Mouse (Mus musculus) stomach, postnatal 0 days (tissue): ENCODE data around the gene Dock8. TPM values are rescaled to one million over a fixed set of nuclear protein-coding genes. Genes with fewer than 3 reads are reported as not detected.

ENCODE experiments used
- ATAC-seq: fragments of 200-750 bp; cut with Nextera tagmentation; 2 replicates; pipeline ENCODE4 v1.8.0; 2017; ENCODE audit not compliant: low FRiP score, low TSS enrichment
- DNase-seq: peaks from one replicate; pipeline ENCODE4 v3.0.0-alpha.2; 2016; ENCODE audit warnings: low spot score
- H3K27ac ChIP-seq: fragments of 300-500 bp; sonication (generic); replicated peaks from 2 replicates; pipeline ENCODE4 v1.5.1; 2014; ENCODE audit warnings: mild to moderate bottlenecking, control low read depth
- H3K27me3 ChIP-seq: fragments of 300-500 bp; sonication (generic); 2 replicates; pipeline ENCODE4 v1.6.1; 2014; ENCODE audit warnings: low read length; ENCODE audit not compliant: control insufficient read depth, insufficient read depth
- H3K36me3 ChIP-seq: fragments of 300-500 bp; sonication (generic); 2 replicates; pipeline ENCODE4 v1.6.1; 2014; ENCODE audit warnings: low read length, mixed read lengths; ENCODE audit not compliant: control insufficient read depth, insufficient read depth
- H3K4me1 ChIP-seq: fragments of 300-500 bp; sonication (generic); replicated peaks from 2 replicates; pipeline ENCODE4 v1.6.1; 2014; ENCODE audit warnings: antibody characterized with exemption; ENCODE audit not compliant: control insufficient read depth, insufficient read depth
- H3K4me2 ChIP-seq: fragments of 300-500 bp; sonication (generic); replicated peaks from 2 replicates; pipeline ENCODE4 v1.6.1; 2014; ENCODE audit warnings: low read depth, mild to moderate bottlenecking, control low read depth, moderate library complexity
- H3K4me3 ChIP-seq: fragments of 300-500 bp; sonication (generic); 2 replicates; pipeline ENCODE4 v1.5.1; 2014; ENCODE audit warnings: low read depth, low read length, control low read depth
- H3K9ac ChIP-seq: fragments of 300-500 bp; sonication (generic); 2 replicates; pipeline ENCODE4 v1.6.1; 2014; ENCODE audit warnings: mild to moderate bottlenecking, low read length, control low read depth, mixed read lengths
- H3K9me3 ChIP-seq: fragments of 300-500 bp; sonication (generic); 2 replicates; pipeline ENCODE4 v1.6.1; 2016; ENCODE audit warnings: low read length; ENCODE audit not compliant: control insufficient read depth
- CTCF ChIP-seq: IDR thresholded peaks from 2 replicates; pipeline ENCODE4 v1.5.1; 2016; ENCODE audit warnings: antibody characterized with exemption, low read depth, mild to moderate bottlenecking, moderate library complexity
- EP300 ChIP-seq: optimal IDR thresholded peaks from 2 replicates; pipeline ENCODE3; 2016; ENCODE audit warnings: antibody characterized with exemption
- WGBS: fragments of 180-500 bp; shearing (Covaris S2); extraction: QIAGEN DNeasy Blood & Tissue Kit; methylation state at CpG from one replicate; pipeline ENCODE4 v1.1.7; 2014; 5-methylcytosine and 5-hydroxymethylcytosine counted together
- polyA plus RNA-seq: library from polyadenylated mRNA; unstranded; fragments of >200 nt; fragmentation: Nextera tagmentation; extraction: Ambion mirVana; gene quantifications from 2 replicates; pipeline ENCODE4 v1.2.1, GENCODE M21; 2015

Dock8 gene
- polyA plus RNA-seq, 1 experiment from 2014 or later: 3.4 TPM

DNA sequence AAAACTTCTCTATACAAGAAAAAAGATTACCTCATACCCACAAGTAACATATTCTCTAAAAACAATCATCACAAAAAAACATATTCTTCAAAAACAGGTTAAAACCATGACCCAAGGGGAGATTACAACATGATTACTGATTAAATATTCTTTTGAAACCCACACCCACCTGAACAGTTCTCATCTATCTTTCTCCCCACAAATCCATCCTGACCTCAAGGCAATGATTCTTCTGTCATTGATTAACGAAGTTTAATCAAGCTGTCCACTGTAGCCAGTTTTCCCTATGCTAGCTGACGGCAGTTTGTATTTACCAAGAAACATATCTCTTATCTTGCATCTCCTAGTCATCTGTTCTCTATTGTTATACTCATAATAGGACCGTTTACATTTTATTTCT lies 98.6 kb downstream of the Dock8 start:
- H3K9ac ChIP-seq: no peak overlapping the region
- WGBS: 44% methylated on average over 3 of the region's 3 CpGs
- no peak overlapping the region for H3K27ac ChIP-seq
- no peak for DNase-seq
- H3K4me3 ChIP-seq: no peak overlapping the region
- no peaks in the 10 kb centered on the region for H3K9me3 ChIP-seq
- H3K36me3 ChIP-seq: no peaks in the 10 kb centered on the region
- no peak overlapping the region for H3K4me2 ChIP-seq
- no peak for TF ChIP-seq EP300
- TF ChIP-seq CTCF: no peak
- ATAC-seq: no peak
- H3K4me1 ChIP-seq: no peaks in the 10 kb centered on the region
- no peaks in the 10 kb centered on the region for H3K27me3 ChIP-seq

GRCm38 (mm10) chr19:25098941-25099340 lies 99.6 kb downstream of the Dock8 start:
- DNase-seq (no peak), ATAC-seq (no peak)
- Histone ChIP-seq H3K27ac (no peak overlapping the region), H3K27me3 (no peaks in the 10 kb centered on the region), H3K4me3 (no peak overlapping the region), H3K9ac (no peak overlapping the region), H3K4me2 (no peak overlapping the region), H3K4me1 (no peaks in the 10 kb centered on the region), H3K9me3 (no peaks in the 10 kb centered on the region), H3K36me3 (no peaks in the 10 kb centered on the region)
- WGBS: 84% methylated on average over 4 of the region's 4 CpGs
- TF ChIP-seq EP300 (no peak), CTCF (no peak)

DNA sequence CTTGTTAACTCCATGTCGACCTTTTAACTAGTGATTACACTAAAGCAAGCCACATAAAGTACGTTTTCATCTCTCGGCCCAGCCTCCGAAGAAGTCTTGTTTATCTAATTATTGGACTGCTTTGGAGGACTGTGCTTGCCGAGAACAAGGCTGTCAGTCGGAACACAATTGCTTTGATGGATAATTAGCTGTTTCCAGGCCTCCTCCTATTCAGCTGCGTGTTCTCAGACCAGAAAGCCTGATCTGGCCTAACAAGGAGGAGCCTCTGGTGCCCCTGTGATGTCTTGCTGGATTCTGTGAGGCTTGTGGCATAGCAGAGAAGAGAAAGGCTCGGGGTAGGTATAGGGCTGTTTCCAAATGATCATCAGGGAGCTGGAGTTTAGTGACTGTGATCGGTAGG lies 106.3 kb downstream of the Dock8 start:
- Histone ChIP-seq H3K9ac (no peak overlapping the region), H3K9me3 (no peaks in the 10 kb centered on the region), H3K36me3 (no peaks in the 10 kb centered on the region), H3K4me1 (no peaks in the 10 kb centered on the region), H3K4me3 (no peak overlapping the region), H3K27ac (no peak overlapping the region), H3K27me3 (no peaks in the 10 kb centered on the region), H3K4me2 (no peak overlapping the region)
- no peak for ATAC-seq
- 56% methylated on average over 9 of the region's 9 CpGs for WGBS
- TF ChIP-seq EP300 (no peak), CTCF (no peak)
- DNase-seq: no peak

DNA sequence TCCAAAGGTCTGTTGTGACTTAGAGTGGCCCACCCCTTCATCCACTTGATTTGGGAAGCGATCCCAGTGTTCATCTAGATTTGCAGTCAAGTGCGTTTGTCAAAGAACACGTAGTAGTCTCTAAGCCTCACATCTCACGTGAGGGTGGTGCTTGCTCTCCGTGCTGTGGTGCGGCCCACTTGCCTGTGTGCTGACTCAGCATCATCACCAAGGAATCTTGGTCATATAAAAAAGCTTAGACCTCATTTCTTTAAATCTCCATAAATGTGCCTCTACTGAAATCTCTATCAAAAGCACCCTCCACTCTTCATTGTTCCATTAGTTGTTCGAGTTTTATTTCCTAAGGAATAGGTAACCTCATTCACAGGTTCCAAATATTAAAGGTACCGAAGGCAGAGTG lies 107.0 kb downstream of the Dock8 start:
- no peak for ATAC-seq
- DNase-seq: no peak
- H3K4me1 ChIP-seq: no peaks in the 10 kb centered on the region
- no peaks in the 10 kb centered on the region for H3K27me3 ChIP-seq
- no peak overlapping the region for H3K9ac ChIP-seq
- no peak for TF ChIP-seq CTCF
- no peak for TF ChIP-seq EP300
- 88% methylated on average over 8 of the region's 8 CpGs for WGBS
- no peak overlapping the region for H3K4me3 ChIP-seq
- no peaks in the 10 kb centered on the region for H3K9me3 ChIP-seq
- no peak overlapping the region for H3K27ac ChIP-seq
- H3K4me2 ChIP-seq: no peak overlapping the region
- no peaks in the 10 kb centered on the region for H3K36me3 ChIP-seq

GRCm38 (mm10) chr19:25107417-25107816 lies 108.1 kb downstream of the Dock8 start:
- 15% methylated on average over 4 of the region's 4 CpGs for WGBS
- Histone ChIP-seq H3K4me3 (no peak overlapping the region), H3K27me3 (no peaks in the 10 kb centered on the region), H3K9ac (no peak overlapping the region), H3K4me2 (no peak overlapping the region), H3K9me3 (no peaks in the 10 kb centered on the region), H3K27ac (no peak overlapping the region), H3K4me1 (no peaks in the 10 kb centered on the region), H3K36me3 (no peaks in the 10 kb centered on the region)
- ATAC-seq: no peak
- DNase-seq: peak; percentile 31
- no peak for TF ChIP-seq EP300
- TF ChIP-seq CTCF: peak; percentile 79

GRCm38 (mm10) chr19:25111591-25112233 lies 112.4 kb downstream of the Dock8 start:
- DNase-seq: peak; percentile 26
- no peak for ATAC-seq

More at GRCm38 (mm10) chr19:25111591-25112233, 112.4 kb downstream of the Dock8 start:
- H3K4me2 ChIP-seq: no peak overlapping the region
- no peaks in the 10 kb centered on the region for H3K27me3 ChIP-seq
- H3K4me3 ChIP-seq: no peak overlapping the region
- H3K9me3 ChIP-seq: no peaks in the 10 kb centered on the region
- no peak for TF ChIP-seq EP300
- TF ChIP-seq CTCF: no peak
- no peaks in the 10 kb centered on the region for H3K4me1 ChIP-seq
- H3K36me3 ChIP-seq: no peaks in the 10 kb centered on the region
- H3K9ac ChIP-seq: no peak overlapping the region
- no peak overlapping the region for H3K27ac ChIP-seq
- WGBS: 62% methylated on average over 18 of the region's 18 CpGs
